Mouse (Mus musculus): ENCODE data around the gene Def8.

GRCm38 (mm10) chr8:123406786-123407185 is 16.5 kb upstream of the Def8 start, which contains the start of gene Mc1r:
- TF ChIP-seq EP300 (IDR thresholded peaks at IDR 0.05; ENCODE audit: low read depth): no peak
- TF ChIP-seq CTCF (IDR thresholded peaks at IDR 0.05; ENCODE audit: low read depth): peak; percentile 92

Measured in liver, embryonic 14.5 days (tissue).